Mouse (Mus musculus): Measurements from ENCODE around the gene Gm10139.
"Not testable (repeated sequence)": the region's sequence is repeated elsewhere in the genome, so short reads cannot be mapped to it uniquely, and the experiment has no call there.

The Gm10139 gene

GRCm38 (mm10) chr13:65512378-65512777 lies at the start of gene Gm10139:
TSS of gene Gm10139 (plus strand) at chr13:65512678.
- DNase-seq (ENCODE audit: extremely low read depth, low read depth) = not testable (repeated sequence)

GRCm38 (mm10) chr13:65557636-65558035 lies 45.2 kb downstream of the Gm10139 start:
- DNase-seq (ENCODE audit: extremely low read depth, low read depth) = not testable (repeated sequence)
